Mouse (Mus musculus) olfactory bulb, adult 2 months (tissue): ENCODE measurements around the gene Cenpo. TPM values are rescaled to one million over a fixed set of nuclear protein-coding genes. Genes with fewer than 3 reads are reported as not detected.

Source experiments
- H3K27ac ChIP-seq: fragments of 200-500 bp; 2 replicates; pipeline ENCODE4 v1.5.1; 2012; ENCODE audit warnings: low read depth, low read length; ENCODE audit not compliant: insufficient read depth
- H3K4me1 ChIP-seq: fragments of 200-500 bp; 2 replicates; pipeline ENCODE4 v1.6.1; 2012; ENCODE audit warnings: low read length; ENCODE audit not compliant: control insufficient read depth, insufficient read depth
- H3K4me3 ChIP-seq: fragments of 200-500 bp; 2 replicates; pipeline ENCODE4 v1.5.1; 2012; ENCODE audit warnings: mild to moderate bottlenecking, low read depth, low read length, moderate library complexity; ENCODE audit not compliant: insufficient read depth
- CTCF ChIP-seq: fragments of 200-500 bp; IDR thresholded peaks from 2 replicates; pipeline ENCODE4 v1.5.1; 2012; ENCODE audit warnings: low read depth, mild to moderate bottlenecking, low read length, moderate library complexity; ENCODE audit not compliant: insufficient read depth
- POLR2A ChIP-seq: fragments of 200-500 bp; IDR thresholded peaks from 2 replicates; pipeline ENCODE4 v1.6.1; 2012; ENCODE audit warnings: mild to moderate bottlenecking, low read depth, low read length, moderate library complexity; ENCODE audit not compliant: insufficient read depth
- WGBS: fragments of 180-500 bp; shearing (Covaris S2); methylation state at CpG from one replicate; pipeline ENCODE4 v1.1.7; 2018; 5-methylcytosine and 5-hydroxymethylcytosine counted together
- polyA plus RNA-seq: library from polyadenylated mRNA; stranded (reverse); fragments of >200 nt; gene quantifications from 2 replicates; pipeline ENCODE4 v1.2.4, GENCODE M21; 2012; ENCODE audit warnings: low replicate concordance; ENCODE audit not compliant: missing spikeins, insufficient read depth, insufficient read length

The Cenpo gene
- polyA plus RNA-seq, 1 experiment: not detected

GRCm38 (mm10) chr12:4188171-4189059 is 45.7 kb downstream of the Cenpo start:
- no peak overlapping the region for H3K27ac ChIP-seq
- TF ChIP-seq CTCF (no peak), POLR2A (no peak)
- H3K4me3 ChIP-seq: no peak overlapping the region
- 39% methylated on average over 14 of the region's 14 CpGs for WGBS
- peaks cover 17% of the 10 kb centered on the region; the same call in 1 of the 2 replicates for H3K4me1 ChIP-seq

GRCm38 (mm10) chr12:4184648-4185047 is 49.4 kb downstream of the Cenpo start:
- no peak overlapping the region for H3K4me3 ChIP-seq
- no peak overlapping the region for H3K27ac ChIP-seq
- H3K4me1 ChIP-seq: peaks cover 10% of the 10 kb centered on the region; the same call in 1 of the 2 replicates
- TF ChIP-seq CTCF: no peak
- no peak for TF ChIP-seq POLR2A
- 72% methylated on average over 2 of the region's 2 CpGs for WGBS

- Histone ChIP-seq H3K4me1 (no peaks in the 10 kb centered on the region), H3K27ac (no peak overlapping the region), H3K4me3 (no peak overlapping the region)
- WGBS: 73% methylated on average over 3 of the region's 3 CpGs
- TF ChIP-seq CTCF: no peak
- TF ChIP-seq POLR2A: no peak
Measured at GRCm38 (mm10) chr12:4180507-4180906, 53.6 kb downstream of the Cenpo start.

- H3K4me3 ChIP-seq: no peak overlapping the region
- TF ChIP-seq POLR2A (no peak), CTCF (no peak)
- 90% methylated on average over 6 of the region's 6 CpGs for WGBS
- no peaks in the 10 kb centered on the region for H3K4me1 ChIP-seq
- no peak overlapping the region for H3K27ac ChIP-seq
Measured at GRCm38 (mm10) chr12:4179671-4180233, 54.3 kb downstream of the Cenpo start.

GRCm38 (mm10) chr12:4178839-4179238 is 55.3 kb downstream of the Cenpo start:
- no peak overlapping the region for H3K4me3 ChIP-seq
- TF ChIP-seq CTCF: no peak
- H3K27ac ChIP-seq: no peak overlapping the region
- H3K4me1 ChIP-seq: no peaks in the 10 kb centered on the region
- WGBS: 40% methylated on average over 5 of the region's 5 CpGs

- Histone ChIP-seq H3K4me1 (peaks cover 8% of the 10 kb centered on the region), H3K27ac (no peak overlapping the region), H3K4me3 (no peak overlapping the region)
- 90% methylated on average over 15 of the region's 15 CpGs for WGBS
- TF ChIP-seq CTCF (no peak), POLR2A (no peak)
Measured at GRCm38 (mm10) chr12:4173108-4173790, 60.8 kb downstream of the Cenpo start.

GRCm38 (mm10) chr12:4169622-4170021 is 64.5 kb downstream of the Cenpo start:
- 50% methylated on average over 5 of the region's 5 CpGs for WGBS
- Histone ChIP-seq H3K4me1 (peaks cover 10% of the 10 kb centered on the region), H3K4me3 (no peak overlapping the region), H3K27ac (no peak overlapping the region)
- TF ChIP-seq CTCF (no peak), POLR2A (no peak)

GRCm38 (mm10) chr12:4169058-4169457 is 65.0 kb downstream of the Cenpo start:
- H3K4me1 ChIP-seq: peaks cover 10% of the 10 kb centered on the region
- 100% methylated on average over 1 of the region's 1 CpGs for WGBS
- TF ChIP-seq CTCF (no peak), POLR2A (no peak)
- no peak overlapping the region for H3K4me3 ChIP-seq
- H3K27ac ChIP-seq: no peak overlapping the region

- H3K4me3 ChIP-seq: no peak overlapping the region
- TF ChIP-seq POLR2A (no peak), CTCF (no peak)
- WGBS: 82% methylated on average over 3 of the region's 3 CpGs
- peaks cover 10% of the 10 kb centered on the region for H3K4me1 ChIP-seq
- H3K27ac ChIP-seq: no peak overlapping the region
Measured at GRCm38 (mm10) chr12:4166970-4167369, 67.1 kb downstream of the Cenpo start.
